Mouse (Mus musculus) Patski (cell line): ENCODE measurements around the gene Samd4b. TPM values are rescaled to one million over a fixed set of nuclear protein-coding genes. Genes with fewer than 3 reads are reported as not detected.

Source experiments
- ATAC-seq: fragments of 100-300 bp; one replicate; pipeline ENCODE4 v1.8.0; 2021
- CTCF ChIA-PET: fragments of 350-600 bp; sonication (Branson Sonifier 250); formaldehyde crosslinking; loops from one replicate; lab custom pipeline; 2022; ENCODE audit warnings: inconsistent platforms; lab: Charles Lee
- POLR2A ChIA-PET: fragments of 350-600 bp; sonication (Branson Sonifier 250); formaldehyde crosslinking; loops from one replicate; lab custom pipeline; 2022; ENCODE audit warnings: antibody characterized with exemption, inconsistent platforms; lab: Charles Lee
- DNase-seq: peaks from one replicate; pipeline ENCODE4 v3.0.0-alpha.2; 2011; ENCODE audit warnings: low read depth, low spot score
- H3K27me3 ChIP-seq: fragments of 371-371 bp; one replicate; pipeline ENCODE4 v1.5.1; 2021
- CTCF ChIP-seq: fragments of 100-300 bp; IDR thresholded peaks from one replicate; pipeline ENCODE4 v1.5.1; 2021
- in situ Hi-C: fragments of 300-500 bp; cut with MboI; formaldehyde crosslinking; loops from 3 replicates; pipeline ENCODE4 v1.11.1; 2018; ENCODE audit warnings: low pct_unique_long_range_greater_than_20kb, mixed read lengths
- polyA plus RNA-seq: library from polyadenylated mRNA; unstranded; gene quantifications from one replicate; pipeline ENCODE4 v1.2.3, GENCODE M21; 2021

Gene Samd4b
- polyA plus RNA-seq, 1 experiment from 2014 or later = 79.6 TPM

DNA sequence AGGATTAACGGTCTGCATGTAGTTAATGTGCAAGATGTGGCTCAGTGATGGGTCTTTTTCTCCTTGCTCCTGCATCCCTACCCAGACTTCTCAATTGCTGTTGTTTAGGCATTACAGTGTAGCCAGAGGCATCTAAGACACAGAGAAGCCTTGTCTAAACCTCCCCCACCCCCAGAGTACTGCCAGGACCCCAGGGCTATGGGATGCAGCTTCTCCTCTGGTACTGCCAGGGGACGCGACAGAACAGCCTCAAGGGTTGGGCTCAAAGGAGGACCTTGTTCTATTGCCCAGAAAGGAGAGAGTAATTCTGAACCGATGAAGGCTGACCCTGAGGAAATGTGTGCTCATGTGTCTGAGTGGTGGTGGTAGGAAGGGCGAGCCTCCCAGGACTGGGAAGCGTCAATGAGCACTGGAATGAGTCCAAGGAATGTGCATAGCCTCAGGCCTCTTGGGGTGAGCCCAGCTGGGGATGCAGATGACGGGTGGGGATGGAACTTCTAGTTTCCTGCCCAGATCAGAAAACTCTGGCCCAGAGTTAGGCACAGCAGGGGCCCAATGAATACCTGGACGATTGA is 179.8 kb downstream of the Samd4b start:
- DNase-seq (peak; percentile 88), ATAC-seq (peak; percentile 92)
- H3K27me3 ChIP-seq = no peaks in the 10 kb centered on the region
- in situ Hi-C loops = no loop called here
- TF ChIP-seq CTCF = no peak
- POLR2A ChIA-PET = interaction anchor here (1.0 kb wide), 1 partner anchor 25 kb away, joined by 3 read pairs; no protein-coding TSS in a partner anchor
- CTCF ChIA-PET = no interaction called here

DNA sequence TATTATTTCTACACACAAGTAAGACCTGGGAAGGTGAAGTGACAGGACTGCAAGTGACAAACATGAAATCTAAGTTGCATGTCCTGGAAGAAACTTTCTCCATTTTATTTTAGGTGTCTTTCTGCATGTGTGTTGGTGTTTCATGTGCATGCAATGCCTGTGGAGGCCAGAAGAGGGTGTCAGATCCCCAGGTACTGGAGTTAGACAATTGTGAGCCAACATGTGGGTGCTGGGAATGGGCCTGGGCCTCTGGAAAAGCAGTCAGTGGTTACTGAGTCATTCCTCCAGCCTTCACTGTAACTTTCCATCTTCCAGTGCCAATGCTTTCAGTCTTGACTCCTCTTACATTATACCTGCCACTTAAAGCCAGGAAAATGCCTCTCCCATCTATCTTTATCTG is 180.6 kb downstream of the Samd4b start:
- TF ChIP-seq CTCF = peak; percentile 68
- ATAC-seq (no peak), DNase-seq (no peak)
- H3K27me3 ChIP-seq = no peaks in the 10 kb centered on the region
- CTCF ChIA-PET = interaction anchor here (1.4 kb wide), 1 partner anchor 20 kb away, joined by 5 read pairs; the partner anchor contains the start of gene Gmfg
- in situ Hi-C loops = no loop called here
- POLR2A ChIA-PET = no interaction called here

DNA sequence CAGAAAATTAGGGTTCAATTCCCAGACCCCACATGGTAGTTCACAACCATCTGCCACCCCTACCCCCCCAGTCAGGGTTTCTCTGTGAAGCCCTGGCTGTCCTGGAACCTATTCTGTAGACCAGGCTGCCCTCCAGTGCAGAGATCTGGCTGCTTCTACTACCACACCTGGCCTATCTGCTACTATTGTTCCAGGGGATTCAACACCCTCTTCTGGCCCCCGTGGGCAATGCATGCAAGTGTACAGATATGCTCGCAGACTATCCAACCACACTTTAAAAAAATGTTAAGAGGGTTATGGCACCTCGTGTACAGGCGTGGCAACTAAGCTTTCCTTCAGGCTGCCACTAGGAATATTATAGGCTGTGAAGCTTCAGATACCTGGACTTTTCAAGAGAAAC is 185.1 kb downstream of the Samd4b start:
- no peak for DNase-seq
- in situ Hi-C loops = no loop called here
- no peaks in the 10 kb centered on the region for H3K27me3 ChIP-seq
- no peak for TF ChIP-seq CTCF
- ATAC-seq = no peak
- CTCF ChIA-PET = no interaction called here
- POLR2A ChIA-PET = no interaction called here

DNA sequence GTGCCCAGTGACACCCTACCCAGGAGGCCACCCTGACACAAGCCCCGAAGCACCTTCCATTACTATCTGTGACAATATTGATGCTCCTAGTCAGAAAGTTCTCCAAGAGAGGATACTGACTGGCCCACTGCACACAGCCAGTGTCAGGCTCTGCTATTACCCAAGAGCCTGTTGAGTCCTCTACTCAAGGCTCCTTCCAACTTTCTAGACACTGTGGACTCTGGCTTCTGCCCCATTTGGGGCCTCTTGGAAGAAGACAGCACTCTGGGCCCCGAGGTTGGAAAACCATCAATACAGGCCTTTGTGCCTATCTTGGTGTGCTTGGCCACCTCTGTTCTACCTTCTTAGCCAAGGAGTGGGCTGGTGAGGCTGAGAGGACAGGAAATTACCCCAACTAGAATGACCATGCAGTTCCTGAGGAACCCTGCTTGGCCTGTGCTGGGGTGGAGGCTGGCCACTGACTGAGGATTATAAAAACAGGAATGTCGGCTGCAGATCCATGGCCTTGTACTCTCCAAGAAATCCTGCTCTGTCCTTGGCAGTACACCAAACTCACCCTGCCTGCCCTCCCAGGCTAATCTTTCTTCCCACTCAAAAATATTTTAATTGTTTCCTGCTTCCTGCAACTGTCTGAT is 187.0 kb downstream of the Samd4b start:
- H3K27me3 ChIP-seq = no peaks in the 10 kb centered on the region
- TF ChIP-seq CTCF = no peak
- CTCF ChIA-PET = interaction anchor here (1.0 kb wide), 1 partner anchor 21 kb away, joined by 3 read pairs; no protein-coding TSS in a partner anchor
- POLR2A ChIA-PET = no interaction called here
- DNase-seq (no peak), ATAC-seq (no peak)
- in situ Hi-C loops = no loop called here

DNA sequence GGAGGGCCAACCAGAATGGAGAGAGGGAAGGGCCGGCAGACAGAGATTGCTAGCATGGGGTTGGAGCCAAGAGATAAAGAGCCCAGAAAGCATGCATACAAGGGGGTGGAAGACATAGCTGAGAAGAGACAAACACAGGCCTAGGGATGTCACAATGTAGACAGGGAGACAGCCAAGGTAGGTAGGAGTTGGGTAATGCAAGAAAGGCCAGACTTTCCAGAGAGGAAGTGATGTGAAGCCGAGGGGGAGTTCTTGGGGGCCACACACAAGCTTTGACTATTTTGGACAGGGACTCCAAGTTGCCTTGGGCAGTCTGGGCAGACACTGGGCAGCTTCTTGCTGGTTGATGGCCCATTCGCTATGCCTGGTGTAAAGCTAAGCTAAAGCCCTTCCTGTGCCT is 196.0 kb downstream of the Samd4b start:
- ATAC-seq = no peak
- CTCF ChIA-PET = no interaction called here
- in situ Hi-C loops = no loop called here
- POLR2A ChIA-PET = no interaction called here
- no peaks in the 10 kb centered on the region for H3K27me3 ChIP-seq
- TF ChIP-seq CTCF = no peak
- no peak for DNase-seq

DNA sequence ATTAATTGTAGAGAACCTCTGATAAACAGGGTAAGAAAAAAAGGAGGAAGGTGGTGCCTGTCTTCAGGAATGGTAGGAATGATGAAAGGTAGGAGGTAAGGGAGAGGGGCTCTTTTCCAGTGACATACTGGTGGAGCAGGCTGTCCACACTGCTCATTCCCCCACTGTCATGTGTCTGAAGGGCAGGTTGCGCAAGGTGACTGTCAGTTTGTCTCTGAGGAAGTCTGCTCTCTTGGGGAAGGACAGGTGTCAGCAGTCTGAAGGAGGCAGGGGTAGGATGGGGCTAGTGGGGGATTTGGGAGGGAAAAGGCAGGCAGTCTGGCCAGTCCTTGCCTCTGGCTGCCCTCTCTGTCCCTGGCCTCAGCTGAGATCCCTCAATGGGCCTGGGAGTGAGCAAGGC is 196.9 kb downstream of the Samd4b start:
- in situ Hi-C loops = no loop called here
- ATAC-seq (no peak), DNase-seq (no peak)
- POLR2A ChIA-PET = no interaction called here
- H3K27me3 ChIP-seq = no peaks in the 10 kb centered on the region
- no peak for TF ChIP-seq CTCF
- CTCF ChIA-PET = no interaction called here

DNA sequence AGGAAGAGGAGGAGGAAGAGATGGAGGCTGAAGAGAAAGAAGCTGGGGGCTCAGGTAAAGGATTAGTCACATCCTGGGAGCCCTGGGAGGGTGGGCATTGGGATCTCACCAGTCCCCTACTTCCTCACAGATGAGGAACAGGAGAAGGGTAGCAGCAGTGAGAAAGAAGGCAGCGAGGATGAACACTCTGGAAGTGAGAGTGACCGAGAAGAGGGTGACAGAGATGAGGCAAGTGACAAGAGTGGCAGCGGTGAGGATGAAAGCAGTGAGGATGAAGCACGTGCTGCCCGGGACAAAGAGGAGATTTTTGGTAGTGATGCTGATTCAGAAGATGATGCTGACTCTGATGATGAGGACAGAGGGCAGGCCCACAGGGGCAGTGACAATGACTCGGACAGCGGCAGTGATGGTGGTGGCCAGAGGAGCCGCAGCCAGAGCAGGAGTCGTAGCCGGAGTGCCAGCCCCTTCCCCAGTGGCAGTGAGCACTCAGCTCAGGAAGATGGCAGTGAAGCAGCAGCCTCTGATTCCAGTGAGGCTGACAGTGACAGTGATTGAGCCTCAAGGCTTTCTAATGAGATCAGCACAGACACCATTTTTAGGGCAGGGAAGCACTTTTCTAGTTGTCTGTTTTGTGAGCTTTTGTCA is 199.1 kb downstream of the Samd4b start:
- DNase-seq (no peak), ATAC-seq (no peak)
- ChIA-PET POLR2A (no interaction called here), CTCF (no interaction called here)
- no peaks in the 10 kb centered on the region for H3K27me3 ChIP-seq
- no peak for TF ChIP-seq CTCF
- in situ Hi-C loops = no loop called here

DNA sequence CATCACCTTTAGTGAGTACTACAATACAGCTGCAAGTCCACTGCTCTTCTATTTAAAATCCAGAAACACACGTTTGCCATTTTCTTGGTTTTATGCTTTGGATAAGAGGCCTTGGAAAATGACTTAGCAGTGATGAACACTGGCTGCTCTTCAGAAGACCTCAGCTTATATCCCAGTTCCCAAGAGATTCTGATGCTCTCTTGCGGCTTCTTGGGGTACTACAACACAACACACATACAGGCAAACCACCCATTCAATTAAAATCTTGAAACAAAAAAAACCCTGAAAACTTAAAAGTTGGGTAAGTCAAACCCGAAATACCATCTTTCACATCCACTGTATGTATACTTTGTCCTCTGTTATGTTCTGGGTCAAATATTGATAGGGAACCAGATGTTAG is 199.9 kb downstream of the Samd4b start:
- no peak for ATAC-seq
- CTCF ChIA-PET = interaction anchor here (1.0 kb wide), 1 partner anchor 12 kb away, joined by 4 read pairs; no protein-coding TSS in a partner anchor
- in situ Hi-C loops = no loop called here

DNA sequence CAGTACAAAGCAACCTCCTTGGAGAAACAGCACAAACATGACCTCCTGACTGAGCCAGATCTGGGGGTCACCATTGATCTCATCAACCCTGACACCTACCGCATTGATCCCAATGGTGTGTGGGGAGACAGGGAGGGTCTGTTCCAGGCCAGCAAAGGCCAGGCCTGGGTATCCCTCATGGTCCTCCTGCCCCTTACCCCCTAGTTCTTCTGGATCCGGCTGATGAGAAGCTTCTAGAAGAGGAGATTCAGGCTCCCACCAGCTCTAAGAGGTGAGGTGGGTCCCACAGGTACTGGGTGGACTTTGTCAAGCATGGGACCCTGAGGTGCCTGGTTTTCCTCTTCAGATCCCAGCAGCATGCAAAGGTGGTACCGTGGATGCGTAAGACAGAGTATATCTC is 202.5 kb downstream of the Samd4b start:
- DNase-seq (no peak), ATAC-seq (no peak)
- no peak for TF ChIP-seq CTCF
- in situ Hi-C loops = no loop called here
- POLR2A ChIA-PET = interaction anchor here (1.0 kb wide), 1 partner anchor 9 kb away, joined by 3 read pairs; no protein-coding TSS in a partner anchor
- CTCF ChIA-PET = no interaction called here
- no peaks in the 10 kb centered on the region for H3K27me3 ChIP-seq

More for the DNA sequence above, 199.9 kb downstream of the Samd4b start:
- H3K27me3 ChIP-seq = no peaks in the 10 kb centered on the region
- TF ChIP-seq CTCF = no peak
- no peak for DNase-seq
- POLR2A ChIA-PET = interaction anchor here (1.0 kb wide), 1 partner anchor 12 kb away, joined by 3 read pairs; no protein-coding TSS in a partner anchor

DNA sequence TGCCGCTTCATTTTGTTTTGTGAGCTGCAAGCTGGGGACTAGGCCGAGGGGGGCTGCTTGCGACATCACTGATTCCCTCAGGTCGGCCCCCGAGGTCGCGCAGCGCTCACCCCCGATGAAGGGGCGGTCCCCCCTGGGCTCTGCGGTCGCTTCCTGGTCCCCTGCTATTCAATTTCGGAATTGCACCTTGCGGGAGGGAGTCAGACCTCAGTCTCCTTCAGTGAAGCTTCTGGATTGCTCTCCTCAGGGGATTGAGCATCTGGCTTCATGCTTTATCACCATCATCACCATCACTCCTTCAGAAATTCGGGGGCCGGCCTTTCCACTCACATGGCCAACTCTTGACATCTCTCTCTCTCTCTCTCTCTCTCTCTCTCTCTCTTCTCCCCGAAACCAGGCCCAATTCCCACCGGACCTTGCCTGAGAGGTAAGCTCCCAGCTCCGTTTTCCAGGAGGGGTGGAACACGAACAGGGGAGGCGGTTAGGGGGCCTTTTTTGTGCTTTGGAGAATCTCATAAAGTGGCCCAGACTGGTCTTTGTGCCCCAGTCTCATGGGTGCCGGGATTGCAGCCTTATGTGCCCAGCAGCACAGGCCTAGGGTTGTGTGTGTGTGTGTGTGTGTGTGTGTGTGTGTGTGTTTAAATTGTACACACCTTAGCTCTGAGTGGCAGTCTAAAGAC is 204.5 kb downstream of the Samd4b start:
- ATAC-seq (no peak), DNase-seq (no peak)
- CTCF ChIA-PET = interaction anchor here (1.2 kb wide), 1 partner anchor 207 kb away, joined by 3 read pairs; no protein-coding TSS in a partner anchor
- POLR2A ChIA-PET = interaction anchor here (0.5 to 1.8 kb wide), 3 partner anchors 19 to 42 kb away, joined by 3 to 6 read pairs (median 6); no protein-coding TSS in a partner anchor
- in situ Hi-C loops = no loop called here
- TF ChIP-seq CTCF = no peak
- no peaks in the 10 kb centered on the region for H3K27me3 ChIP-seq
